In the genomic region with DNA sequence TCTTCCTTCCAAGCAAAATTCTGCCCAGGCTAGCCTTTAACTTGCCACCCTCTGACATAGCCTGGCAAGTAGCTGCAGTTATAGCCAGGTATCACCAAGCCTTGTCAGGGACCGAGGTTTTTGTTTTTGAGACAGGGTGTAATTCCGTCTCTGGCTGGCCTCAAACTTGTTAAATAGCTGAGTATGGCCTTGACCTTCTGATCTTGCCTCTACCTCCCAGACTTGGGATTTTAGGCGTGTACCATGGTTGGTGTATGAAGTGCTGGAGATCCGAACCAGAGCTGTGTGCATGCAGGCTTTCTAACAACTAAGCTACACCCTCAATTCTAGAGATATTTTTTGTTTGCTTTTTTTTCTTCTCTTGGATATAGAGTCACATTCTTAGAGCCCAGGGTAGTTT, we compare ENCODE assay signal across 15 mouse cellular contexts.
"Had no signal": no experiment of that assay in that cellular context is flagged by ENCODE, and none has a peak within 500 bp of the region (broad histone marks: within the 10 kb centered on the region; RNA-seq: fewer than 3 reads in every experiment).

No protein-coding gene starts in this region.

- H3K4me3 ChIP-seq: liver, embryonic 13.5 days; midbrain, embryonic 12.5 days; midbrain, embryonic 15.5 days; neural tube, embryonic 12.5 days; neural tube, embryonic 15.5 days; stomach, embryonic 15.5 days had no signal

- H3K36me3 ChIP-seq: midbrain, embryonic 12.5 days; midbrain, embryonic 15.5 days; neural tube, embryonic 12.5 days; stomach, embryonic 15.5 days had no signal

- H3K9ac ChIP-seq: liver, embryonic 13.5 days; midbrain, embryonic 12.5 days; midbrain, embryonic 15.5 days; neural tube, embryonic 12.5 days; neural tube, embryonic 15.5 days; stomach, embryonic 15.5 days had no signal

- H3K27me3 ChIP-seq: liver, embryonic 13.5 days; midbrain, embryonic 12.5 days; midbrain, embryonic 15.5 days; neural tube, embryonic 12.5 days; neural tube, embryonic 15.5 days; stomach, embryonic 15.5 days had no signal

- H3K9me3 ChIP-seq: liver, embryonic 13.5 days; midbrain, embryonic 12.5 days; midbrain, embryonic 15.5 days; neural tube, embryonic 12.5 days; neural tube, embryonic 15.5 days; stomach, embryonic 15.5 days had no signal

- DNase-seq: kidney, adult 9 months; kidney, postnatal 14 days; kidney, postnatal 4 days; liver, embryonic 13.5 days; lung, adult 2 months; right cerebral cortex, adult 18-20 months; right cerebral cortex, postnatal 14 days; right cerebral cortex, postnatal 4 days; thymus, postnatal 25 days had no signal

- H3K27ac ChIP-seq: liver, embryonic 13.5 days; macrophage; midbrain, embryonic 12.5 days; midbrain, embryonic 15.5 days; neural tube, embryonic 12.5 days; neural tube, embryonic 15.5 days had no signal
